Mouse (Mus musculus): ENCODE results near the gene Itgb2.

The Itgb2 gene

DNA sequence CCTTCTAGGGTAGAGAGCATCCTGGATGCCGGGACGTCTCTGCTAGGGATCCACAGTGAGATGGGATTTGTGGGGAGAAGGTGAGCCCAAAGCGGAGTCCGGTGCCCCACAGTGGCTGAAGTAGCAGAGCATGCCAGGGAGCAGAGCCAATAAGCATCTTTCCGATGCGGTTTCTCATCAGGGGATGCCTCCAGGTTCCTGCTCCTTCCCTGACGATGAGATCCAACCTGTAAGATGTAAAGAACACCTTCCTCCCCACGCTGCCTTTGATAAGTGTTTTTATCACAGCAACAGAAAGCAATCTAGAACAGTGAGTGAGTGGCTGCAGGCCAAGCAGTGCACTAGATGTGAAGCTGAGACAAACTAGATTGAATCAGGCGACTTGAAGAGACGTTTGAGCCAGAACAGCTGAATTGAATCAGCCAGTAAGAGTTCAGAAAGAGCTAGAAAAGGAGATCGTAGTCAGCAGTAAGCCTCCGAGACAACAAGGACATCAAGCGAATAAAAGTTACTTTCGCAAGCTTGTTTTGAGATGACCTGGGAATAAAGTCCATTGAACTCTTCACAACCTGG lies 13.6 kb upstream of the Itgb2 start:
- no peak for DNase-seq (ENCODE audit: low spot score in 2 of 2)

DNA sequence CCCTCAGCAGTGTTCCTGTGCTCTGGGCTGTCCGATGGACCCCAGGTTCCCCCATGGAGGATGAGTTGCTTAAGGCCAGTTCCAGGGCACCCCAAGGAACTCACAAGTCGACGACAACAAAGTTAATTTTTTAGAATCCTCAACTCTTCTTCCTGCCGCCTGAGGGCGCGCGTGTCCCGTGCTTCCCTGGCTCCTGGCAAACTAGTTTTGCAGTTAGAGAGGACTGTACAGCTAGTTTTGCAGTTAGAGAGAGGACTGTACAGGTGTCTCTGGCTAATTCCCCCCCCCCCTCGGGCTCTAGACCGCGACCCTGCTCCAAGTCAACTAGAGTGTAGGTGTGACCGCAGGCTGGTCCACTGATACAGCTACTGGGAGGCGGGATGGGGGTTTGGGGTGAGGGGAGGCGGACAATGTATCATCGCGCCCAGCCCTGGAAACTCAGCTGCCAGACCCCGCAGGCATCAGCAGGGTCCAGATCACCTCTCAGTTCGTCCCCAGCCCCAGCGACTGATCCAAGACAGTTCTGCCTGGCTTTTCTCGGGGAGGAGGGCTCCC lies 12.9 kb upstream of the Itgb2 start:
- no peak for DNase-seq (ENCODE audit: low spot score in 2 of 2)

DNA sequence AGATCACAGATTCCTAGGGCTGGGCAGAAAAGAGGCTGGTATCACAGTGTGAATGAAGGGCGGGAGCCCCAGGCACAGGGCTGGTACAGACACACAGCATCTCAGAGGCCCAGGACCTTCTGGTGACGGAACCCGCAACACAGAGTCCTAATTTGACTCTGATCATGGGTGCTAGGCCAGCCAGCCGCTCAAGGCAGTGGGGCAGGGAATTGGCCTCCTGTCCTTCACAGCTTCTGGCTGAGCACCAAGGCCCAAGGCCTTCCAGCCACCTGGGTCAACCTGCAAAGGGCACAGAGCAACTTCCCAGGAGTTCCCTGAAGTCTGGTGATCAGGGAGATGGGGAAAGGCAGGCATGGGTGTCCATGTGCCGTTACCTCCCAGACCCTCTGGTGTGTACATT lies 12.3 kb upstream of the Itgb2 start:
- no peak for DNase-seq (ENCODE audit: low spot score in 2 of 2)

DNA sequence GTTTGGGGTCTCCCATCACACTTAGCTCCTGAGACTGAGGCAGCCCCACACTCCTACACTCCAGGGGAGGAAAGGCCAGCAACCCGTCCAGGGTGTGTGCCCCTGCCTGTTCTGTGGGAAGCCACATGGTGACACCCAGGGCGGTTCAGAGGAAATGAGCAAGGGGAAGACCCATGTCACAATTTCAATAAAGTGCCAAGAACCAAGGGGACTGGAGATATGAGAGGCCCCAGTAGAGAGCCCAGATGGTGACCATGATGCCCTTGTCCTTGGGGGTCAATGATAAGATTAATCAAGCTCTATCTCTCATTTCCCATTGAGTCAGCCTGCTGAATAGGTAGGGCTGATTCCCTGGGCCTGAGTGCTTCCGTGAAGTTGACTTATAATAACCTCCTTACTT lies 10.9 kb upstream of the Itgb2 start:
- no peak for DNase-seq (ENCODE audit: low spot score in 2 of 2)

DNA sequence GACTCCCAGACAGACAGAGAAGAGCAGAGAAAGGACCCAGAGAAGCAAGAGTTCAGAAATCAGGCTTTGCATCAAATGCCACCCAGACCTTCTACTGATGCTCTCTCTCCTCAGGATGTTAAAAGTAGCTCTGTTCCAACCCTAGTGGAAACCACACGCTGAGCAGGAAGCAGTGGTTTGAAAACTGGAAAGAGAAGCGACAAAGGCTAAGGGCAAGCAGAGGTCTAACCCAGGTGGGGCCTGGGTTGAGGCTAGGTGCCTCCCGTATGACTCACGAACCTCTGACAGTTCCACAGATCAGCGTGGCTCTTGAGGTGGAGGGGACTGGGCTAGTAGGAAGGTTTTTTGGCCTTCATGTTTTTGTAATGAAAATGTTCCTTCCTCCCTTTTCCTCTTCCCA lies 9.6 kb upstream of the Itgb2 start:
- no peak for DNase-seq (ENCODE audit: low spot score in 2 of 2)

DNA sequence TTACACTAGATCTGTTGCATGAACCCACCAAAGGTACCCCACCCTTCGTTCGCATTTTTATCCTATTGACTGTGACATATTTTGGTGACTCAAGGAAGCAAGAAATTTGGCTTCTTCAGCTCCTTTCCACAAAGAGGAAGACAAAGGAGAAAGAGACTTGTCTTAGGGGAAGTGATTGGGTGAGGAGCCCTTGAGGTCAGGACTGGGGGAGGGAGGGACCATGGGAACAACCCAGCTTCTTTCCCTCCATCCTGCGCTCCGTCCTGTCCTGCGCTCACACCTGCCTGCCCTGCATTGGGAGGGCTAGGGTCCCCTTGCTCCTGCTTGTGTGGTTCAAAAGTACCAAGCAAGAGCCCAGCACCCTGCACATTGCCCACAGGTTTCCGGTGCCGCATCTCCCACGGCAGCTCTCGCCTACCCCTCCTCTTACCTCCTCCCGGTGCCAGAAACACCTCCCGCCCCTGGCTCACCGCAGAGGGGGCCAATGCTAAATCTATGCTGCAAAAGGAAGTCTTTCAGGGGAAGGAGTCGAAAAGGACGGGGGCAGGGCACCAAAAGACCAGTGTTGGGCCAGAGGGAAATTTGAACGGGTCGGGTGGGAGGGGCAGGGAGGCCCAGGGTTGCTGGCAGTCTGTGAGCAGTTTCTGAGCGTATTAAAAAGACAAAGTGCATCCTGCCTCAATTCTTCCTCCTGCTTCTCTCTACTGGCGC lies 7.9 kb upstream of the Itgb2 start:
- DNase-seq (ENCODE audit: low spot score in 2 of 2) = no peak

DNA sequence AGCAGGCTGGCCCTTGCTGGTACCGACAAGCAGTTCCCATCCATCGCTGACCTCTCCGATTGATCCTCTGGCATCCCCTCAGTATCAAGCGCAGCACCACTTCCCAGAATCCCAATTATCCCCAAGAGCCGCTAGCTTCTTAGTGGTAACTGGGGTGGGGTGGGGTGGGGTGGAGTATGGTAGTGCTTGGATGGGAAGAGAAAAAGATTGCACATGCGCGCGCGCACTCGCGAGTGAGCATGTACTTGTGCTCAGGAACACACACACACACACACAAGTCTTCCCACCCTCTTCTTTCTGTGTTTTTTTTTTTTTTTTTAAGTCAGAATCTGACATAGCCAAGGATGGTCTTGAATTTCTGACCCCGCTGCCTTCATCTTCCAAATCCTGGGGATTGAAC lies 7.3 kb upstream of the Itgb2 start:
- no peak for DNase-seq (ENCODE audit: low spot score in 2 of 2)

DNA sequence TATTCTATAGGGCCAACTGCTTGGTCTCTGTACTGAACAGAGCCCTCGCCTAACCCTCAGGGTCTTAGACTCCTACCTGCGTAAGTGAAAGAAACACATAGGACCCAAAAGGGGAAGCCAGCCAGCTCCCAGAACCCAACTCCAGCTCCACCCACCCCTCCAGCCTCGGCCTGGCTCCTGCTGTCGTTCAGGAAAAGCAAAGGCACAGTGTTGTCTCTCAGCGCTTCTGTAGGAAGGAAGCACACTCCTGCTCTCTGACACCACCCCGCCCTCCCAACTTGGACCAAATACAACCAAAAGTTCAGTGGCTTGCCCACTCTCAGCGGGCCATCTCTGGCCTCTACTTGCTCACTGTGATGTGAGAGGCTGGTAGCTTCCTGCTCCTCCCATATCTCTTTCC lies 6.7 kb upstream of the Itgb2 start:
- no peak for DNase-seq (ENCODE audit: low spot score in 2 of 2)

DNA sequence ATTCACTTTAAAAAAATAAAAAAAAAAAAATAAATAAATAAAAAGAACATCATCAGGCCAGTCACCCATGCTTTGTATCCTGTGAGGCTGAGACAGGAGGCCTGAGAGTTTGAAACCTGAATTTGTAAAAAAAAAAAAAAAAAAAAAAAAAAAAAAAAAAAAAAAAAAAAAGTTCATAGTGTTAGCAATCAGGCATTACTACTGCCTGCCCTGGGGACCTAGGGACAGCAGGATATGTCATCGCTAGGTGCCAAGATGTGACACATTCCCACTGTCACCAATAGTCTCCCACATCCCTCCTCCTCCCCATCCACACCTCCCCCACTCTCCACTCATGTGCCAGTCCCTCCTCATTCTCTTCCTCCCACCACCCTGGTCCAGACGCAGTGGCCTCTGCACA lies 3.6 kb upstream of the Itgb2 start:
- DNase-seq (ENCODE audit: low spot score in 2 of 2) = no peak

DNA sequence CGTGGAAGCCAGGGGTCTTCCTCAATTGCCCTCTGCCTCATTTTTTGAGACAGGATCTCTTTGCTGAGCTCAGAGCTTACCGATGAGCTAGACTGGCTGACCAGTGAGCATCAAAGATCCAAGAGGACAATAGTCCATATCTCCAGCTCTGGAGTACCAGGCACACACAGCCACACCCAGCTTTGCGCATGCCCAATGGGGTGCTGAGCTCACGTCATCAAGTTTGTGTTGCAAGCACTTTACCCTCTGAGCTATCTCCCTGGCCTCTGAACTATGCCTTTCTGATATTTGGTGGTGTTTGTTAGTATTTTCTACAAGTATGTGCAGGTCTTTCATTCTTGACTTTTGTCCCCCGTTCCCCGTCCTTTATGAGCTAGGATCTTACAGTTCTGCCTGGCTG lies 1.4 kb upstream of the Itgb2 start:
- DNase-seq (ENCODE audit: low spot score in 2 of 2) = no peak

DNA sequence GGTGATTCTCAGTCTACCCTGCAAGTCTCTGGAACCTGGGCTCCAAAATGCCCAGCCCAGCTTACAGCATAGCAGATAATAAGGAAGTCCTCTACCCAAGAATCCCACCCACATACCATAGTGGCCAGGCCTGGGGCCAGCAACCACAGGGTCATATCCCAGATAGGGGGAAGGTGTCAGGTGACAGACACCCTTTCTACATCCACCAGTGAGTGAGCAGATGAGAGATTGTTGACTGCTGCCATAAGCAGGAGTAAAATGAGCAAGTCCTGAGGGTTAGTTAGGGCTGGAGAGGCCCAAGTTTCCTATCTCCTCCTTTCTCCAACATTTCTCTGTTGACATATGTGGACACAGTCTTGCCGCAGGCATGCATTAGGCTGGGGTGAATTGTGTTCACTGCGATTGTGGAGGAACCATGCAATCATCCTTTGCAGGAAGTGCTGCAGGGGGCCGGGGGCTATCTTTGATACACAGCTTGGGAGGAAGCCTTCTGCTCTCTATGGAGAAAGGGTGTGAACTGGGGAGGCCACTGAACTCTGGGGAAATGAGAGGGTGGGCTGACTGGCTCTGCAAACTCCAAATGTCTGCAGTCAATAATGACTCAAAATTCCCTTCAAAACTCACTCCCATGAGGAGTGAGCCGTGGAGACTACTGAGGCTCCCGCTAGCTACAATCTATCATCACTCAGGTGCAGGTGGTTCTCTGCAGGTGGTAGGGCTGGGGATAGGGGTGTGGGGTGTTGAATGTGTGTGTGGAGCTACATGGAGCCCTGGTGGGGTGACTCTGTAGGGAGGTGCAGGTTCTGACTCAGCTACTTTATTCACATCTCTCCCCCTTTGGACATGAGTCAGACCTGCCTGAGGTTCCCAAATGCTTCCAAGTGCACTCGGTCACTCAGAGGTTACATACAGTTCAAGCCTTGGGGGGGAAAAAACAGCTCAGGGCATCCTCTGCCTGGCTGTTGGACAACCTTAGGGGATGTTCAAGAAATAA lies 1.3 kb downstream of the Itgb2 start:
- no peak for DNase-seq (ENCODE audit: low spot score in 2 of 2)

DNA sequence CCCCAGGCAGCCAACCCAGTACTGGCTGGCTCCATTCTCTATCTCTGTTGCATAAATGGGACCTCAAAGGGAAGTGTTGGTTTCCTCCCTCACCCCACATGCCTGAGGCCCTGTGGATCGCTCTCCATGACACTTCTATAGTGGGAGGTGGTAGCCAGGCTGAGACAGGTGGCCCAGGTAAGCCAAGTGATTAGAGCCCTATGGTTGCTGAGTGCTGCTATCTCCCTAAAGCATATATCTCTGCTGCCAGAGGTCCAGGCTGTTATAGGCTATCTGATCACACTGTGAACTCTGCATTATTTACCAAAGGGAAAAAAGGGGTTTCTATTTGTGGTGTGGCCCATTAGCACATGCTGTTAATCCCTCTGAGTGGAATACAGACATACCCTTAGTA lies 2.0 kb downstream of the Itgb2 start:
- DNase-seq (ENCODE audit: low spot score in 2 of 2) = no peak

DNA sequence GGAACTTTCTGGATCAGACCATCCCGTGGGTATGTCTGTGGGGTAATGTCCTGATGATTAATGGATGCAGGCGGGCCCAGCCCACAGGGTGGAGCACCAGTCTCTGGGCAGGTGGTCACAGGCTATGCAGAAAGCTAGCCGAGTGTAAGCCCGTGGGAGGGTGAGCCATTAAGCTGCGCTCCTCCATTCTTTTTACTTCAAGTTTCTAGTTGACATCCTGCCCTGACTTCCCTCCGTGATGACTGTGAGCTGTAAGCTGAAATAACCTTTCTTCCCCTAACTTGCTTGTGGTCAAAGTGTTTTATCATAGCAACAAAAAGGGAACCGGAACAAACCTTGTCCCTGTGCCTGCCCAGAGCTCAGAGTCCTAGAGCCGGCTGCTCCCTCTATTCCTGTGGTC lies 6.7 kb downstream of the Itgb2 start:
- DNase-seq (ENCODE audit: low spot score in 2 of 2) = no peak

DNA sequence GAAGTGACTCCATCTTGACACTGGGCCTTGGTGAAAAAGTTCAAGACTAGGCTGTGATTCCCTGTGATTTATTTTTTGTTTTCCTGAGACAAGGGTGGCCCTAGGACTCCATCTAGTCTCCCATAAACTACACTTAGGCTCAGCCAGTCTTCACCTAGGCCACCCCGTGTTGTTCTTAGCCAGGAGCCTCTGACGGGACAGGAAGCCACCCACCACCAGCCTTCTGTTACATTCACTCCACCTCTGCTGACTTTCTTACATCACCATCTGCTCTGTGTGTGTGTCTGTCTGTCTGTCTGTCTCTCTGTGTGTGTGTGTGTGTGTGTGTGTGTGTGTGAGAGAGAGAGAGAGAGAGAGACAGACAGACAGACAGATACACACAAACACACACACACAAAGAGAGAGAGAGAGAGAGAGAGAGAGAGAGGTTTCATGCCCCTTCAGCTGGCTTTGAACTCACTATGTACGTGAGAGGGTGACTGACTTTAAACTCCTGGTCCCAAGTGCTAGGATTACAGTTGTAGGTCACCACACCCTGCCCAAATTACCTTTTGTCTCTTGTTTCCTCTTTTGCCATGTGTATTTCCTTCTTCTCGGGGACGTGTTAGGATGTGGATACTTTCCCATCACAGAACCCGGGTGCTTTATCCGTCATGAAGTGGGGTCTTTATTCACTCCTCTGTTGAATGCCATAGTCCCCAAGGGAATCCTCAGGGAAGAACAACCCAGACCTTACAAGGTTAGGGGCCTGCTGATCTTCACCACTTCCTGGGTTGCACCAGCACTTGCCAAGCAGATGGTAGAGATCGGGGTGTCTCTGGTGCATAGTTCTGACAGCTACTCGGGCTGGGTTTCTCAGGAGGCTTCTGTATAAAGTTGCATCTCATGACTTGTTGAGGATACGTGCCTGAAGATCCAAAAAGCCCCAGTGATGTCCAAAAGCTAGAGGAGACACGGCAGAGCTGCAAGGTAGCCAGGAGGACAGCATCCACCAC lies 7.5 kb downstream of the Itgb2 start:
- DNase-seq (ENCODE audit: low spot score in 2 of 2) = no peak

DNA sequence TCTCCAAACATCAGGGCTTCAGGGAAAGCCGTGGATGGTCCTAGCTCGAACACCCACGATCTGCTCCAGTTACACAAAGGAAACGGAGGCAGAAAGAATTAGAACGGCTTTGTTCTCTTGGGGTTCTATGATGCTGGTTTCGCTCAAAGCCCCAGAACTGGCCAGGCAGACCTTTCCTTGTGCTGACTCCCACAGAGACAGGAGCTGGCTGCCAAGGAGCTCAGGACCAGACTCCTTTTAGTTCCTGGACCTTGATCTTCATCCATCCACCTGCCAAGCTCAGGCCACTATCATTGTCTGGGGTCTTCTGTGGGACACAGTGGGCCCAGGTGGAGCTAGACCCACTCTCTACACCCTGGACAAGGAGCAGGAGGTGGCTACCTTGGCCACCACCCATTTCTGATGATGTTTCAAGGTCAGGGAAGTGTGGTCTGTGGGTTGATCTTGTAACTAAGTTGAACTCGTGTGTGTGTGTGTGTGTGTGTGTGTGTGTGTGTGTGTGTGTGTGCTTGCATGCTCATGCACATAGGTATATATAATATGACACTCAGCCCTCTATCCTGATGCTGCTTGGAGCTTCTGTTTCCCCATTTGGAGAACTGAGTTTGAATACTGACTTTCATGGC lies 9.4 kb downstream of the Itgb2 start:
- DNase-seq (ENCODE audit: low spot score in 2 of 2) = no peak

DNA sequence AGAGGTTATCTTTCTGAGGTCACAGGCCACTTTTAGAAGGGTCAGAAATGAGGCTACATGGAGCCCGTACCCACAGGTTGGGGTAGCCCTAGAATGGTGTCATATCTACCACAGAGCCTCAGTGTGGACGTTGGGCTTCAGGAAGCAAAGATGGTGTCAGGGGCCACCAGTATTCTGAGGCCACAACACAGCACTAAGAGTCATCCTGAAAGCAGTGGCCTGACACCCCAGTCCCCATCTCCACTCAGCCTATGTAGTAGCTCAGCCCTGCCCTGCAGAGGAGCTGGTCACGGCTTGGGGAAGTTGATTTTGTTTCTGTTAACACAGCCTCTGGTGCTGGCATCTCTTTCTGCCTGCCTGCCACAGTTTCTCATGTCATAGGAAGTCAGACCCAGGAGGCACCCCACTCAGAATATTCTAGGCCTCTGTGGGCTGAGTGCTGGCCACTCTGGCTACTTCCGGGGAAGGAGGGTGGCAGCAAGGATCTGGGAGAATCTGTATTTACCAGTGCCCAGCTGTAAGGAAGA lies 10.6 kb downstream of the Itgb2 start:
- DNase-seq (ENCODE audit: low spot score in 2 of 2) = no peak

DNA sequence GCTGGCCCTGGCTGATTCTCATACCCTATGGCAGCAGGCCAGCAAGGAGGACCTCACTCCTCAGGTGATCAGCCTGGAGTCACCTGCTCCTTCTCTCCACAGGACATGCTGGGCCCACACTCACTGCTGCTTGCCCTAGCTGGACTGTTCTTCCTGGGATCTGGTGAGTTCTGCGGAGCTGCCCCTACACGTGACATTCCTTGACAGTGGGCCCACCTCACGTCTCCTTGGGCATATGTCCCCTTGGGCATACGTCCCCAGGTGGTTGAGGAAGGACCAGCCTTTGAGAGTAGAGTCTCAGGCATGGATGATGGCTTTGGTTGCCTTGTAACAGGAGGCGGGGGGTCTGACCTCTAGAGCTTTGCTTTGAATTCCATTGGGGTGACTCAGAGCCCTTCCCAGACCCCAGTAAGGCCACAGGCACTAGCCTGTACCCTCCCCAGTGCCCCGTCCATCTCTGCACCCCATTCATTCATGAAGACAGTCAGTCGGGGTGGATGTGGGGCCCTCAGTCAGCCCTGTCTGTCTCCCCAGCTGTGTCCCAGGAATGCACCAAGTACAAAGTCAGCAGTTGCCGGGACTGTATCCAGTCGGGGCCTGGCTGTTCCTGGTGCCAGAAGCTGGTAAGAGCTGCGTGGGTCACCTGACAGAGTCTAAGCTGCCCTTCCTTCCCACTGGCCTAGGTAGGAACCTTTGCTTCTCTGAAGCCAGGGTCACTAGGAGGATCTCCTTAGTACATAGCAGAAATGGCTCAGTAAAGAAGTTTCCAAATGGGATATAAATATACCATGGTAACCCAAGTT lies 12.0 kb downstream of the Itgb2 start:
- DNase-seq (ENCODE audit: low spot score in 2 of 2) = no peak

DNA sequence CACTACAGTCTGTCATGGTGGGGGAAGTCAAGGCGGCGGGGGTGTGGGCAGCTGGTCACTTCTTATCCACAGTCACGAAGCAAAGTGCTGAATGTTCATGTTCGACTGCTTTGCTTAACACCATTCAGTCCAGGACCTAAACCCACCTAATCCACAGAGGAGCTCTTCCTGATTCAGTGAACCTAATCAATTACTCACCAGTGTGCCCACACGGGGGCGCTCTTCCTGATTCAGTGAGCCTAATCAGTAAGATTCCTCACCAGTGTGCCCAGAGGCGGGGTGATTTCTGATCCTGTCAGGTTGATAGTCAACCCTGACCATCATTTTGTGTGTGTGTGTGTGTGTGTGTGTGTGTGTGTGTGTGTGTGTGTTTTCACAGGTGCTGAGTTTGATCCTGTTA lies 13.2 kb downstream of the Itgb2 start:
- no peak for DNase-seq (ENCODE audit: low spot score in 2 of 2)

DNA sequence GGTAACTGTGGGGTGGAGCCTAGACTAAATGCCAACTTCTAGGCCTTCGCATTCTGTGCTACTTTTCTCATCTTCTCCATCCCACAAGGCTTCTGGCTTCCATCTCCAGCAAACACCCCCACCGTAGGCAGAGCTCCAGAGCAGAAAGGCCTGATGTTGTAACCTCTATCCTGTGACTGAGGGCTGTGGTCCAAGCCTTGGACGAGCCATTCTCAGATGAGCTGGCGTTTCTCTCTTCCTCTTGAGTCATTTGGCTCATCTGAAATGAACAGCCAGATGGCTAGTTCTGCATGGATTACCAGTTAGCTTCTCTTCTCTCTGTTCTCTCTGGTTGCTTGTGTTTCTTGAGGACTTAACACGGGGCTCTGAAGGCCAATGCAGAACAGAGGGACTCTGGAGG lies 14.9 kb downstream of the Itgb2 start:
- no peak for DNase-seq (ENCODE audit: low spot score in 2 of 2)

DNA sequence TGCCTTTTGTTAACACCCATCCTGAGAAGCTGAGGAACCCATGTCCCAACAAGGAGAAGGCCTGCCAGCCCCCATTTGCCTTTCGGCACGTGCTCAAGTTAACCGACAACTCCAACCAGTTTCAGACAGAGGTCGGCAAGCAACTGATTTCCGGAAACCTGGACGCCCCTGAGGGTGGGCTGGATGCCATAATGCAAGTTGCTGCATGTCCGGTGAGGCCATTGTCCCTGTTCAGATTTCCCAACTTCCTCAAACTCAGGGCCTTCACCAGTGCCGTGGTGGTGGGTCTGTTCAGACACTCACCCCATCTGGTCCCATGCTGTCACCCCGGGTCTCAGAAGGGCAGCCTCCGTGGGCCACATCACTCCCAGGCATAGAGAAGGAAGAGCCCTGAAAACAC lies 18.5 kb downstream of the Itgb2 start:
- no peak for DNase-seq (ENCODE audit: low spot score in 2 of 2)

All from frontal cortex, postnatal 14 days (tissue).